Mouse (Mus musculus) common myeloid progenitor, adult 5-6 weeks (primary cell): ENCODE data around the gene Fa2h. TPM values are rescaled to one million over a fixed set of nuclear protein-coding genes. Genes with fewer than 3 reads are reported as not detected.

Source experiments
- ATAC-seq: replicated peaks from 2 replicates; pipeline ENCODE4 v1.8.0; 2016; ENCODE audit warnings: low read depth, mild to moderate bottlenecking, moderate TSS enrichment, inconsistent platforms; ENCODE audit not compliant: poor library complexity, severe bottlenecking
- total RNA-seq: library from RNA; stranded (forward); fragments of 200-1000, 187-1606 nt; gene quantifications from 2 replicates; pipeline ENCODE4 v1.2.3, GENCODE M21; 2017

Gene Fa2h
- total RNA-seq = not detected in 2 replicates

DNA sequence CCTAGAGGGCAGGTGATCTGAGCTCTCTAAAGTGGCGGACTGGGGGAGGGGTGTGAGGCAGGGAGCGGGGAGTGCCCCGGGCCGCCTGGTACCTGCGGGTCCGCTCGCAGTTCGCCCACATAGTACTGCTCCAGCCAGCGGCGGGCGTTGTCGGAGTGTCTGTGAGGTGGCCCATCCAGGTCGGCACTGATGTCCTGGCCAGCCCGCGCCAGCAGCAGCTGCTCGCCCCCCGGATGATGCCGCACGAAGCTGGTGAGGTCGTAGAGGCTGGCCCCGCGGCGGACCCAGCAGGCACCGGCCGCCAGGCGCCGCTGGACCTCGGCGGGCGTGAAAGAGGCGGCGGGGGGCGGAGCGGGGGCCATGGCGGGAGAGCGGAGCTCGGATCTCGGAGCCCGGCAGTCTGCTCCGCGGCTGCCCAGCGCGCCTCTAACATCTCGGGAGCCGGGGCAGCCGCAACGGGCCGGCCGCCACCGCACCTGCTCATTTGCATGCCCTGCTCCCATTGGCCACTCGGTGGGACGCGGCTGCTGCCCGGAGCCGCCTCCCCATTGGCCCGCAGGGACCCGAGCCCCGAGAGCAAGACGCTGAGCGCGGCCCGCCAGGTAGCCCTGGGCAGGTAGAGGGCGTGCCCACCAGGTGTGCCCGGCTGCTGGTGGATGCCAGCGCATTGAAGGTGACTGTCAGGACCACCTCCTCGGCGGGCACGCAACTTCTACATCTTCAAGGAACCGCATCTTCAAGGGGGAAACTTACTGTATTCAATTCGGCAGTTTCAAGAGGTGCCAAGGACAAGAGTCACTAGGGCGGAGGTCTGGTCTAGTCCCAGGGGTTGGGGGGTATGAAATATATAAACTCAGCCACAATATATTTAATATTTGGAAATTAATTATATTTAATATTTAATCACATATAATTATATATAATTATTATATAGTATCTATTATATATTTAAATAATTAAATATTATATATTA lies at the start of gene Fa2h:
TSS of gene Fa2h (minus strand) at position 434 of the 973 bp plus-strand sequence.
- ATAC-seq = peak; percentile 87

DNA sequence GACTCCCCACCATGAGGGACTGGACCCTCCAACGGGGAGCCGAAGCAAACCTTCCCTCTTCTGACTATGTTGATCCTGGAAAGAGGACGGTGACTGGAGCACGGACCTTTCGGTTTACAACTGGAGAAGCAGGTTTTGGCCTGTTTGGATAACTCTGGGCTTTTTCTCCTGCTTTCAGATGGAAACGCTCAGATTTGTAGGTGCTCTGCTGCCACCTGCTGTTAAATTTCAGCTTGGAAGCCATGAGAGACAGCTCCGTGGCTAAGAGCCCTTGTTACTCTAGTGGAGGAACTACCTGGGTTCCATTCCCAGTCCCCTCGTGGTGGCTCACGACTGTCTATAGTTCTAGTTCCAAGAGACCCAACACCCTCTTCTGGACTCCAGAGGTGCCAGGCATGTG lies 45.6 kb upstream of the Fa2h start:
- peak; percentile 79 for ATAC-seq

DNA sequence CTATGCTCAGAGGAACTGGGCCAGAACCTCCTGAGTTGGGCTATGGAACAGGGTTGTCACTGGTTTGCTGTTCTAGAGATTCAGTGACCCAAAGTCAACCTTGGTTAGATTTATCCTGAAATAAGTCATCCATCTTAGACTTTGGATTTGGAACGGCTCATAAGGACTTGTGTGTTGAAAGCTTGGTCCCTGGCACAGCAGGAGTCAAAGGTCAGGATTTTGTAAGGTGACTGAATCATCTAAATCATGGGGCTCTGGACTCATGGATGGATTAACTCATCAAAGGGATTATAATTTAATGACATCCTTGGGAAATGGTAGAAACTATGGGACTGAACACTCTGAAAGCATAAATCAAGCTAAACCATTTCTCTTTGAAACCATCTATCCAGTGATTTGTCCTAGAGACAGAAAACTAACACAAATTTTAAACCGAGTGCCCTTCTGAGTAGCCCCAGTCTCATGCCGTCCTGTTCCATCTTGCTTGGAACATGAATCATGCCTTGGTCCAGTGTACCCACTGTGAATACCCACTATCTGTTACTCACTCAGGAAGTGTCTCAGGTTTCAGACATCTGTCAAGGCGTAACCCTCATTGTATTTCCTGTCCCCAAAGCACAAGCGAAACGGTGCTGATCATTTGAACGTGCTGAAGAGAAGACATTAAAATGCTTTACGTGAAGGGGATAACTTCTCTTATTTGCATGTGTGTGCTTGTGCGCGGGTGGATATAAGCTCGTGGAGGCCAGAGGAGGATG lies 41.6 kb upstream of the Fa2h start:
- no peak for ATAC-seq

DNA sequence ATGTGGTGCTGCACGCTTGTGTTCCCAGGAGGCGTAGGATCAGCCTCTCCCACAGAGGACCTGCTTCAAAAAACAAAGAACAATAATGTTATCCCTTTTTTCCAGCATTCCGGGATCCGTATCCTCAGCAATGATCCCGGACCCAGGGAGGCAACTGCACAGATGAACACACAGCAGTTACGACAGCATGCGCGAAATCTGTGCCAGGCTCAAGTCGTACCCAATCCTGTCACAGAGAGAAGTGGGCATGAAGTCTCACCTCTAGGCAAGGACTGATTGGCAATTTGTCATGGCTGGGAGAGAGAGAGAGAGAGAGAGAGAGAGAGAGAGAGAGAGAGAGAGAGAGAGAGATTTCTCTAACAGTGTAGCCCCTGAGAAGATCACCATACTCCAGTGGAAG lies 31.0 kb upstream of the Fa2h start:
- ATAC-seq = no peak

DNA sequence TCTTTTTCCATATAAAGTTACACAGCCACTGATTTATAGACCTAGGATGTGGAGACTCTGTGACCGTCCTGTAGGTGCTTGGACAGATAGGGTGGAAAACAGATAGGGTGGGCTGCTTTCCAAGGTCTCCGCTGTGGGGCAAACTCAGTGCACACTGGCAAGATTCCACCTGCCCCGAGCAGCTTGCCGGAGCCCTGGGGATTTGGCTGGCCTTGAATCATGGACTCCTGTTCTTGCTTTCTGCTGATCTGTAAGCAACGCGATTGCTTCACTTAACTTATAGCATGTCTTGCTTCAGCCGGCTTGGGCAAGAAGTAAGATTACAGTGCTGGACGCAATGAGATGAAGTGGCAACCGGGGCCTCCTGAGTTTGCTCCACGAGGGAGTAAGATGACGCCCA lies 30.6 kb upstream of the Fa2h start:
- ATAC-seq = no peak

DNA sequence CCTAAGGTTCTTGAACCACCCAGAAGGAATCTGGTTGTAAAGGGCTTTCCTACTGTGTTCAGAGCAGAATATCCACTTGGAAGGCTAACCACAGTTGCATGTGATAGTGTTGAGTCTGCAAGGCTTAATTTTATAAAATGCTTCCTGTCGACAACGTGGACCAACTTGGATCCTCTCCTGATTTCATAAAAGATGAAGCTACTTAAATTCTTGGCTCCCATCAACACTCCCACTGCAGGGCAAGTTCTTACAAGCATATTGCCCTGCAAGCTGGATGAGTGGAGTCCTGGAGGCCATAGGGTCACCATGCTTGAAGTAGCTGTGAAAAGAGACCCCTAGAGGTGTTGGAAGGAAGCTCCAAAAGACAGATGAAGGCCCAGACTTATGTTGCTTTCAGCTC lies 29.0 kb upstream of the Fa2h start:
- ATAC-seq = no peak

DNA sequence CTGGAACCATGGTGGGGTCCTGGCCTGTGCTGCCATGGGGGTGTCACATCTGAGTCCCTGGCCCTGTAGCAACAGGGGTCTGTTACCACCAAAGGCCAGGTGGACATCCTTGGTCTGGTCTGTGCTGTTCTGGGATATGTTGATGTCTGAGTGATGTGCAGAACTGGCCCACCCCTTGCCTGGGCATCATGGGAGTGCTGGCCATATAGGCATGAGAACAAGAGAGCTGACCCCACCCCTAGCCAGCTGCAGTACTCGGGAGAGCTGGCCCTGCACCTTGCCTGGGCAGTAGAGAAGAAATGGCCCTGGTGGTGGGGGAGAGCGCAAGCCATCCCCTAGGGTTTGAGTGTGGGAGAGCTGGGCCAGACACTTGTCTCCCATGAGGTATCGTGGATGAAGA lies 25.5 kb upstream of the Fa2h start:
- no peak for ATAC-seq

DNA sequence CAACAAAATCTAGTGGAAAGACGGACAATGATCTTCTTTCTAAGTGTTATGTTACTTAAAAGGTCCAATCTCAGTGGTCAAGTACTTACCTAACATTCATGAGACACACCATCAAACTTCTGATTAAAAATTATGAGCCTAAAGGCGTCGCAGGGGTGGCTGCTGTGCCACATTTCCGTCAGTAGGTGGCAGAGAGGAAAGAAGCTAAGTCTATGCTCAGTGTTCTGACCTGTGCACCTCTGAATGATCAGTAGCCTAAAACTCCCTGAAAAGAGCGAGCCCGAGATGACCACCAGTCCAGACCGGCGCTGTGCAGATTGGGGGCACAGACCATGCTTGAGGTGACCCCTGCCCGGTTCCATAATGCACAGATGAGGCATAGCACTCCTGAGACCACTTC lies 25.0 kb upstream of the Fa2h start:
- peak; percentile 88 for ATAC-seq

DNA sequence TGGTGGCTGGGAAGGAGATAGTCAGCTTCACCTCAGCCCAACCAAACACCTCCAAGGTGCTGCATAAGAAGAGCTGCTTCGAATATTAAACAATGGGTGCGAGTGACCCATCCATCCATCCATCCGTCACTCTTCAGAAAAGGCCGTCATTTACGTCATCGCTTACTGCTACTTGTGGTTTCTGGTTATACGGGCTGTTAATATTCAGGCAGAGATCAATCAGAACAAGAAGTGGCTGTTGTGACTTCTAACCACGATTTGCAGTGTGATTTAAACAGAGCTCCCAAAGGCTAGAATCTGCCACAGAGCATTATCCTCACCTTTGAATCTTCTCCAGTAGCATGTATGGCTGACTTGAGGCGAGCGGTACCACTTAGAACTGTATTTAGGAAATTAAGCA lies 23.6 kb upstream of the Fa2h start:
- ATAC-seq = no peak

DNA sequence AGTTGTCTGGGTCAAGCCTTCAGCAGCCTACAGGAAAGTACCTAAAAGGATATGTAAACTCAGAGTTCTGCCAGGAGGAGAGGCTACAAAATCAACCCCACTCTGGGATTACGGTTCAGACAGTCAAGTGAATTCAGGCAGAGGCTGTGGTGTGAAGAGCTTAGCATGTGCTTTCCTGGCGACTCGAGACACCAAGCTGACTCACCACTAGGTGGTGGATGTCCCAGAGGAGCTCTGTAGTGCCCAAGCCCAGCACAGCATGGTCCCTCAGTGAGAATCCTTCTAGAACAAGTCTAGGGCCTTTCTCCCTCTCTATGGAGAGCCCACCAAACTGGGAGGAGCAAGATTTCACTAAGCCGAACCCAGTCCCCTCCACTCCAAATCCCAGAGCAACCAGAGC lies 9.8 kb upstream of the Fa2h start:
- peak; percentile 89 for ATAC-seq

DNA sequence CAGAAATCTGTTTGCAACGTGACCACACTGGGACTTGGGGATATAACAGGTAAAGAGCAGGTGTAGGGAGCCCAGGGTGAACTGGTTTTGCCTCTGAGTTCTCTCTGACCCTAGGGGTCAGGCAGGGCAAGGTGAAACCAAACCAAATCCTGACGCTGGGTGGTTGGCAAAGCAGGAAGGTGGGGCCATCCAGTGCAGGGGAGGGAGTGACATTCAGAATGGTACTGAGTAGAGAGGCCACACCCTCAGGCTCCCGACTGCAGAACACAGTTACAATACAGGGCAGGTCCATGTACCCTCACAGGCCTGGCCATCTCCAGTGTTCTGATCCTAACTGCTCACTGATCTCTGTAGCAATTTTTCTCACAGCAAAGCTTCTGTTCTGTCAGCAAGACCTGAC lies 2.4 kb downstream of the Fa2h start:
- no peak for ATAC-seq

DNA sequence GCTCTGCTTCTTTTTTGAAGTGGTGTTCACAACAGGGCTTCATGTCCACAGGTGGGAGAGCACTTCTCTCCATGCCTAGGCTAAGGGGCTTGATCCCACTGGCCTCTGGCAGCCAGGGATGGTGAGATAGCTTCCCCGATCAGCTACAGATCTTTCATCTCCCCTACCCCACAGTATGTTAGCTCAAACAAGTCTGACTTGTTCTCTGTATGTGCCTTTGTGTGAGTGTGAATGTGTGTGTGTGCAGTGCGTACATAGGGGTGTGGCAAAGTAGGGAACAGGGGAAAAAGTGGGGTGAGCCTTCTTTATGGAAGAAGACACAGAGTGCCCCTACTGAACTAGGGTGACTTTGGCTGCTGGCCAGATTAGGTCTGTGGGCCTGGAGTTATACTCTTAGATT lies 2.8 kb downstream of the Fa2h start:
- no peak for ATAC-seq

DNA sequence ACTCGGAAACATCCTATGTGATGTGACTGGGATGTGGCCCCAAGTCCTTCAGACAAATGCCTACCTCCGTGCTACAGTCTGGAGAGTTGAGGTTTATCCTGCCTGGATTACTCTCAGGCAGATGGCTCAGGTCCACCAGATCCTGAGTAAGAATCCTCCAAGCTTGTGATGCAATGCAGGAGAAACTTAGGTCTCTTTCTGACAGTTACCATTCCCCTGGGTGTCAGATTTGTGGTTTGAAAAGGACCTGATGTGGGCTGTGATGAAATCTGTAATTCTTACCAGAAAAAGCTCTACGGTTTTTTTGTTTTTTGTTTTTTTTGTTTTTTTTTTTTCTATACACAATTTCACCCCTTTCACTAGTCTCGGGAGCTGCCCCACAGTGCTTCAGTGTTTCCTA lies 4.0 kb downstream of the Fa2h start:
- ATAC-seq = no peak

DNA sequence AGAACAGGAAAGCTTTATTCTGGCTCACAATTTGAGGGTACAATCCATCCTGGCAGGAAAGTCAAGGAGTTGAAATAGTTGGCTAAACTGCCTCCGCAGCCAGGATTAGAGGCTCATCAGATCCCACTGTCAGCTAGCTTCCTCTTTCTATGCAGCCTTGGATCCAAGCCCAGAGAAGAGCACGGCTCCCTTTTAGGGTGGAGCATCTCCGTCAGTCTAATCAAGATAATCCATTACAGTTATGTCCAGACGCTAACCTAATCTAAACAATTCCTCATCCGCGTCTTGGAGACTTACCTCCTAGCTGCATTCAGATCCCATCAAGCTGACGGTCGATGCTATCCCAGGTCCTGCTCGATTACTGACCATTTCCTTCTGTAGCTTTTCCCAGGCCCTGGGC lies 7.7 kb downstream of the Fa2h start:
- ATAC-seq = 0 out of 2 replicates have a peak, but pooled peaks have one; percentile 45

DNA sequence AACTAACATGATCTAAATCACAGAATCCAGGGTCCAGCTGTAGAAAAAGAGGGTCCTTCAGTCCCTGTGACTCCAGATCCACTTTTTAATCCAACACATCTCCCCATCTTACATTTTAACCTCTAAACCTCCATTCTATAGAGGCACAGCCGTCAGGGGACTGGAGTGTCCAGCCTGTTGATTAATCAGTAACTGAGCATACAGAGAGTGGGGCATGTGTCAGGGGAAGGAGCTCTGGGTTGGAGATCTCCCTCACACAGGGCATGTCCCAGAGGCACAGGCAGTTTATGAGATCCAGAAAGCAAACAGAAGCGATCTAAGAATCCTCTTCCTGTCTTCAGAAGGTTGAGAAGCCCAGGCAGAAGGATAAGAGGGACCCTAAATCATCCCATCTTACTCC lies 9.0 kb downstream of the Fa2h start:
- no peak for ATAC-seq

DNA sequence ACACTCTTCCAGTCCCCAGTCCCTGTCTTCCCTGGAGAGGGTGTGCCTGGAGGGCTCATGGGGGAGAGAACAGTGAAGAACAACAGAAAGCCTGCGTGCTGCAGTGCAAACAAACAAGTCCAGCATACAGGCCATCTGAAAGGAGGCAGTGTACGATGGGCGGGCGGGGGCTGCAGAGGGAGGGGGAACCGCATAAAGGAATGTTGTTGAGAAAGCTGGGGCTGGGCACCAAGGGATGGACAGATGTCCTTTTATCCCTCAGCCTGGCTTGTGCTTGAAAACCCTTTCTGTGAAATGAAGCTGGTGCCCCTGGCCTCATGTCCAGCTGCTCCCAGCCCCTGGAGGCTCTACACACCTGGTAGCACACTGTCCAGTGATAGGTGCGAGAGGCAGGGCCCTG lies 18.4 kb downstream of the Fa2h start:
- no peak for ATAC-seq

DNA sequence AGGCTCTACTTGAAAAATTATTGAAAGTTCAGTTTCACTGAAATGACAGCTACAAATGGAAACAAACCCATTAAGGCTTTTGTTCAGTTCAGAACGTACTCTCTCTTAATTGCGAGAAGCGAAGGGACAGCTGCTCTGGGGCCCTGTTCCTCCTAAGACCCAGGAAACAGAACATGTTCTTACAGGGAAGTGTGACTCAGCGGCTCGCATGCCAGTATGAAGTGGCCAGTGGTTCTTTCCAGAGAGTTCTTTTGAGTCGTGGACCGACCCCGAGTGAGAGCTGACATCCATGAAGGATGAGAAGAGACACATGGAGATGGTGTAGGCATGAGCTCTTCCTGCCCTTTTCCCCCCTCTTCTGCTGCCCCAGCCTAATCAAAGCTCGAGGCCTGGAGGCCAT lies 23.9 kb downstream of the Fa2h start:
- ATAC-seq = no peak

DNA sequence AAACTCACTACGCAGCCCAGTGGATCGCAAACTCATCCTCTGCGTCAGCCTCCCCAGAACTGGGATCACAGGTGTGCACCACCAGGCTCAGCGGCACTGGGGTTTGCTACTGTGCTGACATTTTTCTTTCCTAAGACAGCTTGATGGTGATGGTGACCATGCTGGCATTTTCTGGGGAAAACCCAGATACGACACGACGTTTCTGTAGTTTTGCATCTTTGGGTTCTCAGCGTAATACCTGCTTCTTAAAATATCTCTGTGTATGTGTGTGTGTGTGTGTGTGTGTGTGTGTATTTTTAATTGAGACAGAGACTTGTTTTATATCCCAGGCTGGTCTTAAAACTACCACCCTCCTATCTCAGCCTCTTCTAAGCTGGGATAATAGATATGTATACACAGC lies 26.3 kb downstream of the Fa2h start:
- no peak for ATAC-seq

DNA sequence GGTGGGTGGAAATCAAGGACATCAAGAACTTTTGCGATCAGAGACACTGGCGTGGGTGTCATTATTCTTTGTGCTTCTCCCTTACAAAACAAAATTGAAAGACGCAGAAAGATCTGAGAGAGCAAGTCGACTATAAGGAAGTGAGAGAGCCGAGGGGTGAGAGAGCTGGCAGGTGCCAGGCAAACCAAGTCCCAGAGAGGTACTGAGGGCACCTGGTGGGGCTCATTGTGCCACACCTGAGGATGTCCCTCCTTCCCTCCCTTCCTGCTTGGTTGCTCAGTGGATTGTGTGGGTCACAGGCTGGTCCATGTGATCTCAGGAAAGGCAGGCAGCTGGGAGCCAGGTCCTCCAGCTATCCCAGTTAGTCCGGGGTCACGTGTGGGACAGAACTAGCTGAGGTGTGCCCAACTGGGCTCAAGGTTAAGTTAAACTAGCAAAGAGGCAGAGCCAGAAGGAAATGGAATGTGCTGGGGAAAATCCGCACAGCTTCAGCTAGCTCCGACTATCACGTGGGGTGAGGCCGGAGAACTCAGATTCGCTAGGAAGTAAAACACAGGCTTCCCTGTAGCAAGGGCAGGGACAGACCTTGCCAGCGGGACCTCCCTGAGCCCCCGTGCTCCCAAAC lies 26.9 kb downstream of the Fa2h start:
- no peak for ATAC-seq

DNA sequence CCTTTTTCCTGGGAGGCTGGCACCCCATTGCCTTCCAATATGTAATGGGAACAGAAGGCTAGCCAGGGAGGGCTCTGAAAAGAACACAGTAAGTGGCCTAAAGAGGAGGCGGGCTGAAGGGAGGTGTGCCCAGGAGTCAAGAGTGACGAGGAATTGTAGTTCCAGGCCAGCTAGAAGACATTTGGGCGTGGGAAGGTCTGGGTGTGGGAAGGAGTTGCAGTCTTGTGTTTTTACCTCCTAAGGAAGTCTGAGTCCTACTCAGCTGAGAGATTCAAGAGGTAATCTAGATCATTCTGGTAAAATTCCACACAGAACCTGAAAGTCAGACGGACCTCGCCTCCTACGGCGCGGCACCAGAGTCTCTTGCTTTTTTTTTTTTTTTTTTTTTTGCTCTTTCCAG lies 30.1 kb downstream of the Fa2h start:
- ATAC-seq = no peak
